Mouse (Mus musculus) B cell, adult 67 days (primary cell): ENCODE measurements around the gene Dclk3. TPM values are rescaled to one million over a fixed set of nuclear protein-coding genes. Genes with fewer than 3 reads are reported as not detected.

Experiments
- total RNA-seq, 2 experiments: library from RNA; stranded (reverse); gene quantifications; 4 replicates each; pipeline ENCODE4 v1.2.4; 2023

Gene Dclk3
- total RNA-seq, result not detected

GRCm38 (mm10) chr9:111438904-111439835 lies at the start of gene Dclk3:
TSS of gene Dclk3 (plus strand) at chr9:111439081.

Other genes with a start within 250 kb of the Dclk3 start
- gene Mlh1, start 167.3 kb upstream of the Dclk3 start, total RNA-seq, result 10 to 100 TPM; 57.9 to 61.9 TPM
- gene Epm2aip1, start 167.2 kb upstream of the Dclk3 start, total RNA-seq, result 10 to 100 TPM; 28.1 to 30.2 TPM
- gene Trank1, start 127.3 kb upstream of the Dclk3 start, total RNA-seq, result not detected